Mouse (Mus musculus) testis, adult 2 months (tissue): Measurements from ENCODE around the gene Tgm6.

Experiments used
- CTCF ChIP-seq: fragments of 200-500 bp; IDR thresholded peaks from 2 replicates; pipeline ENCODE4 v1.5.1; 2012; ENCODE audit warnings: low read depth, mild to moderate bottlenecking, inconsistent platforms, low read length, moderate library complexity; ENCODE audit not compliant: control insufficient read depth, insufficient read depth, insufficient replicate concordance
- POLR2A ChIP-seq: fragments of 200-500 bp; IDR thresholded peaks from 2 replicates; pipeline ENCODE4 v1.6.1; 2012; ENCODE audit warnings: low read depth, mild to moderate bottlenecking, inconsistent platforms, low read length, moderate library complexity; ENCODE audit not compliant: control insufficient read depth

GRCm38 (mm10) chr2:130155851-130156250 lies 43.6 kb downstream of the Tgm6 start:
- TF ChIP-seq CTCF (no peak), POLR2A (no peak)
